9 mouse cellular contexts compared by ENCODE assay signal in genomic region chr6:30374731-30375510, GRCm38 (mm10). TPM values are rescaled to one million over a fixed set of nuclear protein-coding genes. Genes with fewer than 3 reads are reported as not detected.
DNase-seq lines count a peak whose midpoint lies in the region.
"Had no signal": no experiment of that assay in that cellular context is flagged by ENCODE, and none has a peak within 500 bp of the region (broad histone marks: within the 10 kb centered on the region; RNA-seq: fewer than 3 reads in every experiment).

No protein-coding gene starts in this region.

- intact Hi-C loops in gastrocnemius, postnatal 14 days (cut with DNase I; ENCODE audit: low total_unique reads) = no loop called here
- intact Hi-C loops in heart, postnatal 14 days (cut with DNase I) = no loop called here
- intact Hi-C loops in left cerebral cortex, postnatal 4 days (cut with DNase I) = no loop called here

- peak; percentile 51 for DNase-seq in gastrocnemius, postnatal 14 days
- no peak for DNase-seq in gastrocnemius, postnatal 4 days (ENCODE audit: low spot score in 2 of 2)
- peak; percentile 62 to 88 for DNase-seq in adrenal gland, postnatal 36 days
- DNase-seq in heart, postnatal 14 days = peak; percentile 61 to 67
- DNase-seq in lung, postnatal 14 days = peak; percentile 75
- DNase-seq in left cerebral cortex, postnatal 4 days = no peak
- DNase-seq in cerebellum, adult 11-12 months = no peak
- DNase-seq in frontal cortex, postnatal 14 days (ENCODE audit: low spot score in 2 of 2) = no peak
- DNase-seq: thymus, postnatal 14 days had no signal

RNA-seq across cellular contexts. Expression of gene Zc3hc1, which starts 15.9 kb away (rescaled TPM):
- 10 to 100 TPM; 12.3 to 15.7 TPM for total RNA-seq in gastrocnemius, postnatal 14 days (2021)
- 10 to 100 TPM; 24.8 to 25.4 TPM for total RNA-seq in gastrocnemius, postnatal 4 days (2021)
- total RNA-seq in adrenal gland, postnatal 36 days (2021) = 10 to 100 TPM; 17.9 to 19.0 TPM
- 10 to 100 TPM; 15.5 to 17.2 TPM for total RNA-seq in heart, postnatal 14 days (2021)
- 10 to 100 TPM; 38.1 to 39.7 TPM for total RNA-seq in left cerebral cortex, postnatal 4 days (2021)

RNA-seq across cellular contexts. Expression of gene Klhdc10, which starts 26.7 kb away (rescaled TPM):
- 10 to 100 TPM; 45.0 to 50.2 TPM for total RNA-seq in gastrocnemius, postnatal 14 days (2021)
- total RNA-seq in gastrocnemius, postnatal 4 days (2021) = 10 to 100 TPM; 73.6 to 86.9 TPM
- 10 to 100 TPM; 70.6 to 87.3 TPM for total RNA-seq in adrenal gland, postnatal 36 days (2021)
- 10 to 100 TPM; 58.4 to 60.8 TPM for total RNA-seq in heart, postnatal 14 days (2021)
- total RNA-seq in left cerebral cortex, postnatal 4 days (2021) = 100 to 1,000 TPM; 154 to 156 TPM

Comparison
In these comparisons a context has a peak if more than half of its experiments do, and no peak if none do; other contexts are left out.
1. DNase-seq: peak in gastrocnemius, postnatal 14 days (single experiment), adrenal gland, postnatal 36 days (2 of 2), heart, postnatal 14 days (2 of 2) and lung, postnatal 14 days (single experiment); none in gastrocnemius, postnatal 4 days (0 of 2), left cerebral cortex, postnatal 4 days (single experiment), cerebellum, adult 11-12 months (single experiment) and frontal cortex, postnatal 14 days (0 of 2).